Mouse (Mus musculus) midbrain, postnatal 0 days (tissue): Measurements from ENCODE around the gene Bud23. TPM values are rescaled to one million over a fixed set of nuclear protein-coding genes. Genes with fewer than 3 reads are reported as not detected.

Source experiments
- ATAC-seq: fragments of 200-750 bp; cut with Nextera tagmentation; 2 replicates; pipeline ENCODE4 v1.8.0; 2017; ENCODE audit warnings: moderate number of reproducible peaks, mild to moderate bottlenecking, moderate TSS enrichment, moderate library complexity; ENCODE audit not compliant: low FRiP score
- DNase-seq: peaks from one replicate; pipeline ENCODE4 v3.0.0-alpha.2; 2015; ENCODE audit warnings: low spot score
- H3K27ac ChIP-seq: fragments of 300-500 bp; sonication (generic); 2 replicates; pipeline ENCODE4 v1.5.1; 2014; ENCODE audit warnings: low read depth, mild to moderate bottlenecking, low read length, mixed read lengths
- H3K27me3 ChIP-seq: fragments of 300-500 bp; sonication (generic); 2 replicates; pipeline ENCODE4 v1.6.1; 2014; ENCODE audit warnings: low read length, control low read depth, mixed read lengths; ENCODE audit not compliant: insufficient read depth
- H3K36me3 ChIP-seq: fragments of 300-500 bp; sonication (generic); 2 replicates; pipeline ENCODE4 v1.6.1; 2014; ENCODE audit warnings: low read length, control low read depth, mixed read lengths; ENCODE audit not compliant: insufficient read depth
- H3K4me1 ChIP-seq: fragments of 300-500 bp; sonication (generic); 2 replicates; pipeline ENCODE4 v1.6.1; 2014; ENCODE audit warnings: mild to moderate bottlenecking, control low read depth, antibody characterized with exemption, low read length, mixed read lengths; ENCODE audit not compliant: insufficient read depth
- H3K4me2 ChIP-seq: fragments of 300-500 bp; sonication (generic); 2 replicates; pipeline ENCODE4 v1.6.1; 2014; ENCODE audit warnings: low read depth, mild to moderate bottlenecking, low read length, mixed read lengths; ENCODE audit not compliant: poor library complexity, severe bottlenecking
- H3K4me3 ChIP-seq: fragments of 300-500 bp; sonication (generic); 2 replicates; pipeline ENCODE4 v1.5.1; 2014; ENCODE audit warnings: low read depth, mild to moderate bottlenecking, low read length, moderate library complexity
- H3K9ac ChIP-seq: fragments of 300-500 bp; sonication (generic); replicated peaks from 2 replicates; pipeline ENCODE4 v1.6.1; 2014; ENCODE audit warnings: mild to moderate bottlenecking, low read length, moderate library complexity, mixed read lengths; ENCODE audit not compliant: poor library complexity, severe bottlenecking
- H3K9me3 ChIP-seq: fragments of 300-500 bp; sonication (generic); 2 replicates; pipeline ENCODE4 v1.6.1; 2016; ENCODE audit warnings: low read length, control low read depth
- CTCF ChIP-seq: IDR thresholded peaks from 2 replicates; pipeline ENCODE4 v1.5.1; 2016; ENCODE audit warnings: antibody characterized with exemption, mild to moderate bottlenecking
- WGBS: fragments of 180-500 bp; shearing (Covaris S2); extraction: QIAGEN DNeasy Blood & Tissue Kit; methylation state at CpG from one replicate; pipeline ENCODE4 v1.1.7; 2014; 5-methylcytosine and 5-hydroxymethylcytosine counted together
- polyA plus RNA-seq: library from polyadenylated mRNA; unstranded; fragments of >200 nt; fragmentation: Nextera tagmentation; extraction: Ambion mirVana; gene quantifications from 2 replicates; pipeline ENCODE4 v1.2.1, GENCODE M21; 2015
- total RNA-seq: library from RNA; depleted of rRNA; stranded (reverse); fragments of >200 nt; gene quantifications from 2 replicates; pipeline ENCODE4 v1.2.3, GENCODE M21; 2014

Gene Bud23
- total and polyA plus RNA-seq, 2 experiments from 2014 or later = 48.3 to 63.6 TPM

GRCm38 (mm10) chr5:135032581-135032980 is 32.2 kb downstream of the Bud23 start:
- Histone ChIP-seq H3K4me3 (no peak overlapping the region), H3K27ac (no peak overlapping the region), H3K9ac (no peak overlapping the region), H3K9me3 (no peaks in the 10 kb centered on the region), H3K4me1 (no peaks in the 10 kb centered on the region), H3K36me3 (peaks cover 3% of the 10 kb centered on the region; the same call in 1 of the 2 replicates), H3K27me3 (no peaks in the 10 kb centered on the region), H3K4me2 (no peak overlapping the region)
- no peak for TF ChIP-seq CTCF
- ATAC-seq (no peak), DNase-seq (no peak)
- 93% methylated on average over 5 of the region's 5 CpGs for WGBS

- no peaks in the 10 kb centered on the region for H3K27me3 ChIP-seq
- peaks cover 10% of the 10 kb centered on the region; the same call in 1 of the 2 replicates for H3K4me1 ChIP-seq
- H3K9me3 ChIP-seq = no peaks in the 10 kb centered on the region
- H3K9ac ChIP-seq = no peak overlapping the region
- H3K4me3 ChIP-seq = no peak overlapping the region
- no peaks in the 10 kb centered on the region for H3K36me3 ChIP-seq
- WGBS = 69% methylated on average over 18 of the region's 18 CpGs
- H3K27ac ChIP-seq = no peak overlapping the region
- TF ChIP-seq CTCF = no peak
- H3K4me2 ChIP-seq = peak overlapping the region; percentile 4; the same call in 1 of the 2 replicates
- ATAC-seq = no peak
- DNase-seq = peak; percentile 16
Observed at GRCm38 (mm10) chr5:135029007-135029854, 35.5 kb downstream of the Bud23 start.

- peak overlapping the region; percentile 28; the same call in 1 of the 2 replicates for H3K4me2 ChIP-seq
- H3K36me3 ChIP-seq = no peaks in the 10 kb centered on the region
- 20% methylated on average over 7 of the region's 7 CpGs for WGBS
- H3K4me3 ChIP-seq = no peak overlapping the region
- DNase-seq (no peak), ATAC-seq (no peak)
- H3K9me3 ChIP-seq = no peaks in the 10 kb centered on the region
- H3K27me3 ChIP-seq = no peaks in the 10 kb centered on the region
- peaks cover 18% of the 10 kb centered on the region; the same call in 1 of the 2 replicates for H3K4me1 ChIP-seq
- TF ChIP-seq CTCF = no peak
- H3K27ac ChIP-seq = no peak overlapping the region
- H3K9ac ChIP-seq = no peak overlapping the region
Observed at GRCm38 (mm10) chr5:135025899-135026298, 38.9 kb downstream of the Bud23 start.

GRCm38 (mm10) chr5:135024665-135025224 is 40.0 kb downstream of the Bud23 start:
- no peaks in the 10 kb centered on the region for H3K9me3 ChIP-seq
- DNase-seq (no peak), ATAC-seq (no peak)
- H3K4me2 ChIP-seq = peak overlapping the region; percentile 93
- peak overlapping the region; percentile 70 for H3K4me3 ChIP-seq
- 75% methylated on average over 11 of the region's 11 CpGs for whole genome bisulfite sequencing
- H3K36me3 ChIP-seq = no peaks in the 10 kb centered on the region
- TF ChIP-seq CTCF = no peak
- peaks cover 18% of the 10 kb centered on the region; the same call in 1 of the 2 replicates for H3K4me1 ChIP-seq
- no peak overlapping the region for H3K27ac ChIP-seq
- H3K9ac ChIP-seq = no peak overlapping the region
- no peaks in the 10 kb centered on the region for H3K27me3 ChIP-seq

- Histone ChIP-seq H3K9me3 (no peaks in the 10 kb centered on the region), H3K4me3 (peak within 1 kb of the TSS; percentile 70), H3K4me2 (peak within 1 kb of the TSS; percentile 93), H3K36me3 (no peaks in the 10 kb centered on the region), H3K9ac (peak within 1 kb of the TSS; percentile 77), H3K4me1 (peaks cover 18% of the 10 kb centered on the region; the same call in 1 of the 2 replicates), H3K27ac (0 out of 2 replicates have a peak within 1 kb of the TSS, but pooled peaks have one; percentile 47), H3K27me3 (no peaks in the 10 kb centered on the region)
- under 1% methylated on average over 60 of the region's 61 CpGs for WGBS
- TF ChIP-seq CTCF = no peak
- DNase-seq (peak; percentile 90), ATAC-seq (peak; percentile 86)
Observed at GRCm38 (mm10) chr5:135023344-135024173, 41.2 kb downstream of the Bud23 start, which contains the start of gene Stx1a. Stx1a (plus strand) TSS chr5:135023482.
